Mouse (Mus musculus) frontal cortex, adult 2 months (tissue): ENCODE measurements around the gene Olfr1311. TPM values are rescaled to one million over a fixed set of nuclear protein-coding genes. Genes with fewer than 3 reads are reported as not detected.
"Not testable (repeated sequence)": the region's sequence is repeated elsewhere in the genome, so short reads cannot be mapped to it uniquely, and the experiment has no call there.

Experiments used
- DNase-seq, 2 experiments: peaks; one replicate each; pipeline ENCODE4 v3.0.0; 2022; ENCODE audit warnings: low spot score in 1 of 2; ENCODE audit errors: extremely low spot score in 1 of 2
- polyA plus RNA-seq: library from polyadenylated mRNA; depleted of rRNA; stranded (reverse); fragments of >200 nt; gene quantifications from 2 replicates; pipeline ENCODE4 v1.2.3, GENCODE M21; 2012; rRNA removed

The Olfr1311 gene
- polyA plus RNA-seq, result not detected in 2 replicates

DNA sequence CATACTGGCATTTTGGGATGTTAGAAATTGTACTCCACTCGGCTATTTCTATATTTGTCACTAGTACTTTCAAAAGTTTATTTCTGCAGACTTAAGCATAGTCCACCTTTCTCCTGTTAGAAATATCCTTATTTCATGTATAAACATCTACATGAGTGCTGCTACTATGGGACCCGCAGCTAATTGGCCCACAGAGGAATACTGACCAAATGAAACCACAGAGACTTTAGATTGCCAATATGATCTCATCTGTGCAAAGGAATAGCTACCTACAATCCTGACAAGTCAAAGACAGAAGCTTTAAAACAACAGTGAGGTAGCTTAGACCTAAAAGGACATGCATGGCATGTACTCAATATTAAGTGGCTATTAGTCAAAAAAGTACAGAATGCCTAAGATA lies at the start of gene Olfr1311:
Gene Olfr1311, minus strand, starts transcription at position 101 of the 400 bp plus-strand sequence.
- no peak for DNase-seq

DNA sequence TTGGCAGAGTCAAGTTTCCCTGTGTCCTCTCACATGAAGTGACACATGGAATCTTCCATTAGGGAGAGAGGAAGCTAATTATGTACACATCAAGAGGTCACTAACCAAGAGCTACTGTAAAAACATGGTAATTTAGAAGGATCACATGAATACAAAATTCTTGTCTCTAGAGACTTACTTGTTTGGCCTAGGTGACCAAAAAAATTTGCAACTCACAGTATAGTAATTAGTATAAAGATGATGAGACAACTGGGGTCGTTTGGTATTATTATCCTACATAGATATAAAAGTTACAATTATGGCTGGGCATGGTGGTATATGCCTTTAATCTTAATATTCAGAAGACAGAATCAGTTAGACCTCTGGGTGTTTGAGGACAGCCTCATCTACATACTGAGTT lies 25.9 kb upstream of the Olfr1311 start, which contains the start of gene Olfr1312:
Gene Olfr1312, minus strand, starts transcription at position 101 of the 400 bp plus-strand sequence.
- DNase-seq, result no peak

DNA sequence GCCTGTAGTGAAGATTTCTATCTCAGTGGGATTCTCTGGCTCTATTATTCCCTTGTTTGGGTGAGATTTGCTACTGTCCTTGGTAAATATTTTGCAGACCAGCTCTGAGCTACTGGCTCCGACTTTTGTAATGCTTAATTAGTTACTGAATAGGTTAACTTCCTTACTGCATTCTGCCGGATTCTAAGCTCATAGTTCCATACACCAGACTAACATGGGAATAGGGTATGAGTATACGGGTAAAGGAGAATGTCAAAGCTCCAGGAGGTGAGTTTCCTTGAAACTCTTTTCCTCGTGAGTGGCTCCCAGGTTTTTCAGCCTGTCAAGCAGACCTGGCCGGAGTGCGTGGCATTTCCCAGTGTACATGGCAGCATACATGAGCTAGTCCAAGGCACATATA lies 2.8 kb upstream of the Olfr1311 start:
- DNase-seq, result not testable (repeated sequence)

DNA sequence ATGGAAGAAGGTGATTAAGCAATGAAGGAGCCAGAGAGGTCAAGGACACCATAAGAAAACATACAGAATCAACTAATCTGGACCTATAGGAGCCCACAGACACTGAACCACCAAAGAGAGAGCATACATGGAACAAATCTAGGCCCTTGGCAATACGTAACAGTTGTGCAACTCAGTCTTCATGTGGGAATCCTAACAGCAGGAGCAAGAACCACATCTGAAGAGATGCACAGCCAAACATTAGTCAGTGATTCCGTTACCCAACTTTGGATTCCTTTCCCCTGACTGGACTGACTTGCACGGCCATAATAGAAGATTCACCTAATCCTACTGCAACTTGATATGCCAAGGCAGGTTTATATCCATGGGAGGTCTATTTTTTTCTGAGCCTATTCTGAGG lies 9.3 kb downstream of the Olfr1311 start:
- DNase-seq, result no peak

DNA sequence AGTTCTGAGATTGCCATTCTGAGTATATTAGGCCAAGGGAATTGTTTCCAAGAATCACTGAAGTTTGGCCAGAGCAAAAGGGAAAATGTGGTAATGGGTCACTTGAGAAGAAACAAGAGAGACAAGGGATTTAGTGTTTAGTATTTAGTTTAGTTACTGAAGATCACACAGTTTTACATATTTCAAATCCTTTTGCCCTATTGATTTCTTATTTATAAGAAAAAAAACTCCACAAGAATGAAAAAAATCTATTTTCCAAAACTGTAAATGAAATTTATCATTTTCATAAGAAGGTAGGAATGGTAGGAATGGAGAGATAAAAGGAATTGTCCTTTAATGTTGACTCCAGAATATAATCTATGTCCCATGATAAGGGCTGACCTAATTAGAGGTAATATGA lies 11.6 kb downstream of the Olfr1311 start, which contains the start of gene Olfr1310:
Gene Olfr1310, minus strand, starts transcription at position 101 of the 400 bp plus-strand sequence.
- no peak for DNase-seq

DNA sequence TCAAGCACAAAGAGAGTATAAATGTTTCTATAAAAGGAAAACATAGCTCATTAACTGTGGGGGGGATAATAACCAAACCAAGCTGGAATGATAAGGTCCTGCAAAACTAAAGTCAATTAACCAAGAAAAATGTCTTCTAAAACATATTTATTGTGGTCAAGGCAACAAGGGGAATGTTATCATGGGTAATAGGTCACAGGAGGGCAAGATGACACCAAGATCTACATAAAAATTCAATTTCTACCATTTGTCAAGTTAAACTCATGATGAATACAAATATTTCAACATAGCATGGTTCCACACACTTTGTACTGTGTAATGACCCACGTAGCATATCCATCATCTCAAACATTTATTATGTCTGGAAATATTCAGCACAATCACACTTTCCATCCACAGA lies 34.0 kb downstream of the Olfr1311 start, which contains the start of gene Olfr1309:
Gene Olfr1309, minus strand, starts transcription at position 101 of the 400 bp plus-strand sequence.
- no peak for DNase-seq

Other genes starting within 250 kb of the Olfr1311 start
- not detected in 2 replicates for gene Olfr1302, start 247.0 kb downstream of the Olfr1311 start, polyA plus RNA-seq
- not detected in 2 replicates for gene Olfr1303, start 204.1 kb downstream of the Olfr1311 start, polyA plus RNA-seq
- gene Olfr1305, start 147.3 kb downstream of the Olfr1311 start, polyA plus RNA-seq, result not detected in 2 replicates
- not detected in 2 replicates for gene Olfr1306, start 108.1 kb downstream of the Olfr1311 start, polyA plus RNA-seq
- gene Olfr1307, start 75.0 kb downstream of the Olfr1311 start, polyA plus RNA-seq, result under 0.01 TPM in 1 of 2 replicates, not detected in the other
- gene Olfr1308, start 59.5 kb downstream of the Olfr1311 start, polyA plus RNA-seq, result not detected in 2 replicates
- not detected in 2 replicates for gene Olfr1309, start 34.1 kb downstream of the Olfr1311 start, polyA plus RNA-seq
- gene Olfr1310, start 11.7 kb downstream of the Olfr1311 start, polyA plus RNA-seq, result not detected in 2 replicates
- not detected in 2 replicates for gene Olfr1312, start 25.8 kb upstream of the Olfr1311 start, polyA plus RNA-seq
- not detected in 2 replicates for gene Olfr1313, start 53.4 kb upstream of the Olfr1311 start, polyA plus RNA-seq
- 0.06 TPM in 1 of 2 replicates, not detected in the other for gene Olfr1314, start 72.4 kb upstream of the Olfr1311 start, polyA plus RNA-seq
- gene Olfr1315-ps1, start 91.0 kb upstream of the Olfr1311 start, polyA plus RNA-seq, result not detected in 2 replicates
- 0.04 TPM in 1 of 2 replicates, not detected in the other for gene Olfr1316, start 110.6 kb upstream of the Olfr1311 start, polyA plus RNA-seq
- gene Olfr1317, start 115.9 kb upstream of the Olfr1311 start, polyA plus RNA-seq, result not detected in 2 replicates
- not detected in 2 replicates for gene Olfr1318, start 129.8 kb upstream of the Olfr1311 start, polyA plus RNA-seq
- 245 and 291 TPM in 2 replicates for gene Lpcat4, start 215.1 kb upstream of the Olfr1311 start, polyA plus RNA-seq
- 0.06 TPM in 1 of 2 replicates, not detected in the other for gene Nutm1, start 234.9 kb upstream of the Olfr1311 start, polyA plus RNA-seq
- 79.1 and 85.5 TPM in 2 replicates for gene Nop10, start 237.5 kb upstream of the Olfr1311 start, polyA plus RNA-seq
- gene Slc12a6, start 241.4 kb upstream of the Olfr1311 start, polyA plus RNA-seq, result 106 and 115 TPM in 2 replicates
- gene Gm21985, start 241.9 kb upstream of the Olfr1311 start, polyA plus RNA-seq, result 0.18 TPM in 1 of 2 replicates, not detected in the other